Mouse (Mus musculus) heart, postnatal 25 days (tissue): ENCODE results near the gene Tcf7l2. TPM values are rescaled to one million over a fixed set of nuclear protein-coding genes. Genes with fewer than 3 reads are reported as not detected.
A peak's percentile ranks its signal among the peaks of the same experiment; 100 is the strongest.

ENCODE experiments used
- DNase-seq: peaks from one replicate; pipeline ENCODE4 v3.0.0; 2022; ENCODE audit warnings: low spot score
- intact Hi-C: fragments of 180-260 bp; cut with DNase I; formaldehyde crosslinking; loops from one replicate; pipeline ENCODE4 v1.15.1; 2025
- total RNA-seq, 2 experiments: library from RNA; stranded (reverse); gene quantifications; 2 replicates each; pipeline ENCODE4 v1.2.3; 2021

Gene Tcf7l2
- total RNA-seq, 2 experiments from 2014 or later = 14.6 to 14.7 TPM

GRCm38 (mm10) chr19:55722376-55722775 lies 19.2 kb upstream of the Tcf7l2 start:
- intact Hi-C loops = no loop called here

GRCm38 (mm10) chr19:55729376-55729775 lies 12.2 kb upstream of the Tcf7l2 start:
- intact Hi-C loops = no loop called here
- no peak for DNase-seq

More at GRCm38 (mm10) chr19:55722376-55722775, 19.2 kb upstream of the Tcf7l2 start:
- DNase-seq = no peak

- no peak for DNase-seq
- intact Hi-C loops = no loop called here
These were observed 9.1 kb upstream of the Tcf7l2 start for GRCm38 (mm10) chr19:55732499-55732898.

- intact Hi-C loops = no loop called here
These were observed 8.6 kb upstream of the Tcf7l2 start for GRCm38 (mm10) chr19:55732994-55733393.

GRCm38 (mm10) chr19:55736016-55736415 lies 5.6 kb upstream of the Tcf7l2 start:
- intact Hi-C loops = loop anchor here (5.0 kb wide), 1 partner anchor 94 kb away; no protein-coding TSS in a partner anchor

More at GRCm38 (mm10) chr19:55732994-55733393, 8.6 kb upstream of the Tcf7l2 start:
- DNase-seq = no peak

GRCm38 (mm10) chr19:55739713-55740112 lies 1.9 kb upstream of the Tcf7l2 start:
- intact Hi-C loops = loop anchor here (5.0 to 10.0 kb wide), 3 partner anchors 68 to 405 kb away; no protein-coding TSS in a partner anchor
- DNase-seq = no peak

More at GRCm38 (mm10) chr19:55736016-55736415, 5.6 kb upstream of the Tcf7l2 start:
- DNase-seq = no peak

- DNase-seq = no peak
- intact Hi-C loops = loop anchor here (5.0 to 10.0 kb wide), 2 partner anchors 66 to 406 kb away; no protein-coding TSS in a partner anchor
These were observed 724 bp upstream of the Tcf7l2 start for GRCm38 (mm10) chr19:55740753-55741438.

- intact Hi-C loops = loop anchor here (1.0 to 10.0 kb wide), 3 partner anchors 65 to 408 kb away; no protein-coding TSS in a partner anchor
- peak; percentile 17 for DNase-seq
These were observed 873 bp downstream of the Tcf7l2 start for GRCm38 (mm10) chr19:55742386-55743000.

- peak; percentile 26 for DNase-seq
These were observed 1.5 kb downstream of the Tcf7l2 start for GRCm38 (mm10) chr19:55743001-55743556.

GRCm38 (mm10) chr19:55743557-55744441 lies 2.2 kb downstream of the Tcf7l2 start:
- intact Hi-C loops = loop anchor here (5.0 to 10.0 kb wide), 2 partner anchors 64 to 409 kb away; no protein-coding TSS in a partner anchor
- peak; percentile 48 for DNase-seq

More at GRCm38 (mm10) chr19:55743001-55743556, 1.5 kb downstream of the Tcf7l2 start:
- intact Hi-C loops = loop anchor here (5.0 to 10.0 kb wide), 2 partner anchors 64 to 408 kb away; no protein-coding TSS in a partner anchor

GRCm38 (mm10) chr19:55744576-55745191 lies 3.1 kb downstream of the Tcf7l2 start:
- intact Hi-C loops = loop anchor here (5.0 to 10.0 kb wide), 2 partner anchors 63 to 410 kb away; no protein-coding TSS in a partner anchor

GRCm38 (mm10) chr19:55745192-55745578 lies 3.6 kb downstream of the Tcf7l2 start:
- DNase-seq = no peak
- intact Hi-C loops = loop anchor here (10.0 kb wide), 1 partner anchor 410 kb away; no protein-coding TSS in a partner anchor

More at GRCm38 (mm10) chr19:55744576-55745191, 3.1 kb downstream of the Tcf7l2 start:
- DNase-seq = no peak

- intact Hi-C loops = loop anchor here (10.0 kb wide), 1 partner anchor 411 kb away; no protein-coding TSS in a partner anchor
- no peak for DNase-seq
These were observed 4.6 kb downstream of the Tcf7l2 start for GRCm38 (mm10) chr19:55746241-55746640.

- intact Hi-C loops = loop anchor here (10.0 kb wide), 1 partner anchor 413 kb away; no protein-coding TSS in a partner anchor
- no peak for DNase-seq
These were observed 5.8 kb downstream of the Tcf7l2 start for GRCm38 (mm10) chr19:55747237-55747925.

GRCm38 (mm10) chr19:55747926-55748291 lies 6.3 kb downstream of the Tcf7l2 start:
- intact Hi-C loops = loop anchor here (10.0 kb wide), 1 partner anchor 413 kb away; no protein-coding TSS in a partner anchor
- DNase-seq = no peak

GRCm38 (mm10) chr19:55748801-55749200 lies 7.2 kb downstream of the Tcf7l2 start:
- intact Hi-C loops = loop anchor here (10.0 kb wide), 1 partner anchor 414 kb away; no protein-coding TSS in a partner anchor
- no peak for DNase-seq

GRCm38 (mm10) chr19:55749532-55749931 lies 7.9 kb downstream of the Tcf7l2 start:
- intact Hi-C loops = loop anchor here (10.0 kb wide), 1 partner anchor 415 kb away; no protein-coding TSS in a partner anchor
- DNase-seq = no peak

GRCm38 (mm10) chr19:55750048-55750447 lies 8.4 kb downstream of the Tcf7l2 start:
- no peak for DNase-seq
- intact Hi-C loops = no loop called here
